Mouse (Mus musculus) right cerebral cortex, postnatal 14 days (tissue): ENCODE results near the gene Acbd4.

Experiments
- DNase-seq: peaks from one replicate; pipeline ENCODE4 v3.0.0; 2022

Acbd4 gene

DNA sequence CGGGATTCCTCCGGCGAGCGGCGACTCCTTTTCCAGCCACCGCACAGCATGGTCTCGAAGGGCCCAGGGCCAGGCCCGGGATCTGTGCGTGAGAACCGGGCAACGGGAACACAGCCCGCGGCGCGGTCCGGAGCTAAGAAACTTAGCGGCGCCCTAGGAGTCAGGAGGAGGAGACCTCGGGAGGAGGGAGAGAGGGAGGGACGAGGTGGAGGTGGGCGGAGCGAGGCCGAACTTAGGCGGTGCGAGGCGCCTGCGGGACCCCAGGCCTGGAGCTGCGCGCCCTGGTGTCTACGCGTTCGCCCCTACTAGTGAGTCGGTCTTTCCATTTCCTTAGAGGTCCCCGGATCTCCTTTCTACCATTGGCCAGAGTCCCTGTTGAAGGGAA is at the start of gene Acbd4, which contains the start of gene Plcd3:
Gene Acbd4, plus strand, starts transcription at position 202 of the 385 bp plus-strand sequence.
Gene Plcd3, minus strand, starts transcription at position 178 of the 385 bp plus-strand sequence.
- DNase-seq, result peak; percentile 54

DNA sequence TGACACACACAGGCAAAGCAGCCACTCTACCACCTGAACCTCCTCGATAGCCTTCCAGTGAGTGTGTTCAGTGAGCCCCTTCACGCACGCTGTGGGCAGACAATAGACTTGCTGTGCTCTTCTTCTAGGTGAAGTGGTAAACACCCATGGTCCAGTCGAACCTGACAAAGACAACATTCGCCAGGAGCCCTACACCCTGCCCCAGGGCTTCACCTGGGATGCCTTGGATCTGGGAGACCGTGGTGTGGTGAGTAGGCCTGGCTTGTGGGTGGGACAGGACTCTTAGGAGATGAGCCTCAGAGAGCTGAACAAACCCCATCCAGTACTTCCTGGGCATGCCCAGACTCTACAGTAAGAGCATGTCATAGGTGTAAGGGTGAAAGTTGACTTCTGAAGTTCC is 49.4 kb upstream of the Acbd4 start:
- no peak for DNase-seq

DNA sequence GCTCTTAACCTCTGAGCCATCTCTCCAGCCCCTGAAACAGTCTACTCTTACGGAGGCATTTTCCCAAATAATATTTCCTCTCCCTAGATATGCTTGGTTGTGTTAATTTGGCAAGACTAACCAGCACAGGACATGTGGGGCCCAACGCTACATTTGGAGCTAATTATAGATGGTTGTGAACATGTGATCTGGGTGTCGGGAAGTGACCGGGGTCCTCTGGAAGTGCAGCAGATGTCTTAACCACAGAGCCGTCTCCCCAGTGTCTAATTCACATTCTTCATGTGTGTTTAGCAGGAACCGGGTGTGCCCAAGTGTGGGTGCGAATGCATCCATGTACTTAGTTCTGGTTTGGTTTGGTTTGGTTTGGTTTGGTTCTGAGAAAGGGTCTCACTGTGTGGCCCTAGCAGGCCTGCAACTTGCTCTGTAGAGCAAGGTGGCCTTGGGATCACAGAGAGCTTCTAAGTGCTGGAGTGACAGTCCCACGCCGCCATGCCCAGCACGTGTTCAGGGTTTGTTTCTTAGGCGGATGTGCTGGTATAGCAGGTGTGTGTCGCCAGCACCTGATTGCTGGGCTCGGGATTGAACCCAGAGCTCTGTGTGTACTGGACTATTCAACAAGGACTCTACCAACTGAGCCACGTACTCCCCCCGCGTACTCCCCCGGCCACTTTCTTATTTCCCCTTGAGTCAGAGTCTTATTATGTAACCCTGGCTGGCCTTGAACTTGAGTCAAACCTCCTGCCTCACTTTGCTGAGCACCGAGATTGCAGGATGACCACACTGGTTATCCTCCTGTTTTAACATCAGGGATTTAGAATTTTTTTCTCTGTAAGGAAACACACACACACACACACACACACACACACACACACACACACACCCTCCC is 48.0 kb upstream of the Acbd4 start:
- no peak for DNase-seq

DNA sequence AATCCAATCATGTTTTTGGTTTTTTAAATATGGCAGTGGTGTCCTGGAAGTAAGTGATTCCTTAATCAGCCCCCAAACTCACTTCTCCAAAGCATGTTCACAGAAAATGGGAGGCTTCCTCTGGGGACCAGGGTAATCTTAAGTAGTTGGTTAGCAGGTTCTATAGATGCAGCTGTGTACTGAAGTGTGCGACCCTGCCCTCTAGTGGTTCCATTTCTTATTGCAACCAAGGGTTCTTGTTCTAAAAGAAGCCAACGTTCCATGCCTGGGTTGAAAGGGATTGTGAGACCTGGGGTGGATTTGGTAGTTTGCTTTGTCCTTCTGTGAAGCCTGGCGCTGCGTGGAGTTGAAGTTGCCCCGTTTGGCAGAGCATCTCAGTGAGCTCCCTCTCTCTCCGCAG is 46.7 kb upstream of the Acbd4 start:
- DNase-seq, result peak; percentile 77

DNA sequence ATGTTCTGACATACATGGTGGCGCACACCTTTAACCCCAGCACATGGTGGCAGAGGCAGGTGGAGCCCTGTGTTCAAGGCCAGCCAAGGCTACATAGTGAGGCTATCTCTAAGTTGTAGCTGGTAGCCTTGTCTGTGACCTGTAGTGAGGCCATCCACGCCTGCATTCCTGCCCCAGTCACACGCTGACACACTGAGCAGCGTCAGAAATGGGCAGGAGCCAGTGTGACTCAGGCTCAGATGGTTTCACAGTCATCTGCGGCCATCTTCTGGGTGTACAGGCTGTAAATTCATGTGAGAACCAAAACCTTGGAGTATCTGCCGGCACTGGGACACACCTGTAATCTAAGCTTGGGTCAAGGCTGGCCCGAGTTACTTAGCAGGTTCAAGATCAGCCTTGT is 44.8 kb upstream of the Acbd4 start:
- DNase-seq, result peak; percentile 1

DNA sequence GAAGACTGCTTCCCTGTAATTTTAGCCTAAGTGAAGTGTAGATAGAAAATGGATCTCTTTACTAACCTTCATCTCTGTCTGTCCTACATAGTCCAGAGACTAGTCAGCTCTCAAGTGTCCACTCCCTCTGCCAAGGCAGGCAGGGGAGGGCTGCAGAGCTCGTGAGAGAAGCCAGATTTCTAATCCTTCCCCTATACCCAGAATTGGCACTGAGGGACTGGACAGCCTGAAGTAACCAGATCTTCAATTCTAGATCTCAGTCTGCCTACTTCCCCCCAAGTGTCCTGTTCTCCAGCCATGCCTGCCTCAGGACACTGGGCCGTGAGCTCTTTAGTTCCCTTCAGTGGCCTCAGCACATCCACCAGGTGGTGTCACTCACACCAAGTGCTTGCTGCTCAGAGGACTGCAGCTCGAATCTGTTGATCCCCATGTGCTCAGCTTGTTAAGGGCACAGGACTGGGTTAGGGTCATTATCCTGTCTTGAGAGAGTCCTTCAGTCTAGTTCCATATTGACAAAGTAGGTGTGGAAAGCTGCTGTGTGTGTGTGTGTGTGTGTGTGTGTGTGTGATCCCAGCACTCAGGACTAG is 42.9 kb upstream of the Acbd4 start:
- peak; percentile 4 for DNase-seq

DNA sequence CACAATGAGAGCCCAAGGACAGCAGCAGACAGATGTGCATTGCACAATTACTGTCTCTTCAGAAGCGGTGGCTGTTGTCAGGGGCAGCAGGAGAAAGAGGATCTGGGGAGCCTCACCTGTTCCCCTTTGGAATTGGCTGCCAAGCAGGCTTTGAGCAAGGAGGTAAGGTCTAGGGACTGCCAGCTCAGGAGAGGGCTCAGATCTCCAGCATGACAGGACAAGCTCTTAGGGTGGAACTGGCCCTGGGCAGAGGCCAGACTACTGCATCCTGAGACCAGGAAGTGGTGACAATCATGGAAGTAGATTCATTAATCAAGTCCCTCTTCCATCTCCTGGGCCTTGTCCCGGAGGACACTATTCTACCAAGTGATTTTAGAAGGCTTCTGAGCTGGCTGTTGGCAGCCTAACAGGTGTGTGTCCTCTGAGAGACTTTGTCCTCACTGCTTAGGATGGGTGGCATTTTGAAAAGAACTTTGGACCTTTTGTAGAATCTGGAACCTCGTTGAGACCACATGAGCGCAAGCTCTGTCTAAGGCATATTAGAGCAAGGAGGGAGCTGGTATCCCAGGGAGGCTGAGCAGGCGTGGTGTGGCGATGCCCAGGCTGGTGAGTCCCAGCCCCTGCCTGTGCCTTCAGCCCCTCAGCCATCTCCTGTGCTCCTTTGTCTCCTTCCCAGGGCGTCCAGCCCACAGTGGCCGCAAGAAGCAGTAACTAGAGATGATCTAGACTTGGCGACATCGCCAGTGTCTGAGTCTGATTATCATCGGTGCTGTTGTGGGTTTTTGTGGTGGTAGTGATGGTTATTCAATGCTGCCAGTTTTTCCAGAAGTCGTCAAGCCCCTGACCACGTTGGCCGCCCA is 35.1 kb upstream of the Acbd4 start:
- peak; percentile 2 for DNase-seq

DNA sequence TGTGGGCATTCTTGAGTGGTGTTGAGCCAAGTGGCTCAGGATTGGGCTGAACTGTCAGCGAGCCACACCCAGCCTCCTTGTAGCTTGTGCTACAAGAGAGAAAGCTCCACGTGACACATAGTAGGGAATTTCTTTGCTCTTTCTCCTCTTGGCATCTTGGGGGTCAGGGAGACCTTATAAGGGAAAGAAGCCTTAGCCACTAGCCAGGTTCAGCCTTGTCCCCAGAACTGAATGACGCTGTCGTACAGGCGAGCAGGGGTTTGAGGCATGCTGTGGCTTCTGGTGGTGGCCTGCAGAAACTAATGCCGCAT is 34.5 kb upstream of the Acbd4 start:
- peak; percentile 2 for DNase-seq

DNA sequence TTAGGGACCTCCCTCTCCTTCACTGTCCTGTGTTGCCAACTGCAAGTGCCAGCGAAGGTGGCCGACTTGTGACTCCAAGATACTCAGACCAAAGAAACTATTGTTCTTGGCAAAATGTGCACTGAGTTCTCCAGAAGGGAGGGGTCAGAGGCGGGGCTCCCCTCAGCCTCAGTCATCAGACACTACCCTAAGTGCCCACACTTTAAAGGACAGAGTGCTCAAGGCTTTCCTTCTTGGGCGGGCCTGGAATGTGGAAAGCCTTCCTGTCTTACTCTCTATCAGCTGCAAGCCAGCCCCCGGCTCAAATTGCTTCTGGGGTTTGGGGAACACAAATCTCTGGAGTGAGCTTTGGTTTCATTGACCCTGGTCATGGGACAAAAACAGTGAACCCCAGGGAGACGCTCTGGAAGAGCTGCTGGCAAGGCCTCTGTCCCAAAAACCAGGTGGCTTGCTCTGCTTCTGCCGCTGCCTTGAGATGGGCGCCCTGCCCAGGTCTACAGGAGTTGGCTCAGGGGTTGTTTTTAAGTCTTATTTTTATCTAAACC is 34.0 kb upstream of the Acbd4 start:
- peak; percentile 31 for DNase-seq

DNA sequence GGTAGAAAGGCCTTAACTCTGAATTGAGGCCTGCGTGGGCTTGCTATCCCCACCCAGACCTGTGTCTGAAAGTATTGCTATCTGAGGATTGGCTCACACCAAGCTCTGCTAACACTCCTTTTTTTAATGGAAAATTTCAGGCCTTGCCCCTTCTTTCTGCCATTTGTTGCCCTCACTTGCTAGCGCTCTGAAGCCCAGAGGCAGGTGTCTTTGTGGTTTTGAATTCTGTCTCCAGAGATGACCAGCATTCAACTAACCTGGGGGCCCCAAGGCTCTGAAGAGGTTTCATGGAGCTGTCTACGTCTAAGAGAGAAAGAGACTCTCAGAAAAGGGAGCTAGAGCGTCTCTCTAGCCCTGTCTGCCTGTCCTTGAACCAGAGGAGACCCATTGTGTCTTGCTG is 33.2 kb upstream of the Acbd4 start:
- peak; percentile 1 for DNase-seq

DNA sequence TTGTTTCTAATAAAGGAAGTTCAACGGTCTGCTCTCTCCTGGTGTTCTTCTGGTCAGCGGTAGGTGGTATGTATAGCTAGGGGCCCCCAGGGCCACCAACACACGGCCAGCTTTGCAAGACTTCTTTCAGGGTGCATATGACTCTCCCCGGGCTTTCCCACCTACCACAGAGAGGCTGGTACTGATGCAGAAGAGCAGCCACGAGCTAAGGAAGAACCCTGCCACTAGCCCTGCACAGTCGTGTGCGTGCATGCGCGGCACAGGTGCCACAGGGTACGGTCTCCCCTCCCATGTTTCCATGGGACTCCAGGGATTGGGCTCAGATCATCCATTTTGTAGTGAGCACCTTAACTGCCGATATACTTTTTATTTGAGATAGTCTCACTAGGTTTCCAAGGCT is 32.6 kb upstream of the Acbd4 start:
- DNase-seq, result peak; percentile 2

DNA sequence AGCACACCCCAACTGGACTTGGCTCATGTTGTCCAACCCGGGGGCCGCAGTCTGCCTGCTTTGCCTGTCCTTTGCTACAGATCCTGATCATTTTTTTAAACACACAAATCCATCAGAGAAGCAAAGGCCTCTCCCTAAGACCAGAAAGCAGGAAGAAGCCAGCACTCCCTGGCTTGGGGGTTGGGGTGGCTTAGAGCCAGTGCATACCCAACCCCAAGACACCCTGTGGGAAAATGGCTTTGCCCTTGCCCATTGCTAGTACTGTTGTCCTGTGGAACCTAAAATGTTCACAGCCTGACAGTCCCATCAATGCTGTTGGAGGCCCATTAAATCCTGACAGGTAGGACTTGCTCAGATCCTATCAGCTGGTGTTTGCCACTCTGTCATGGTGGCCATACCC is 31.8 kb upstream of the Acbd4 start:
- DNase-seq, result peak; percentile 2

DNA sequence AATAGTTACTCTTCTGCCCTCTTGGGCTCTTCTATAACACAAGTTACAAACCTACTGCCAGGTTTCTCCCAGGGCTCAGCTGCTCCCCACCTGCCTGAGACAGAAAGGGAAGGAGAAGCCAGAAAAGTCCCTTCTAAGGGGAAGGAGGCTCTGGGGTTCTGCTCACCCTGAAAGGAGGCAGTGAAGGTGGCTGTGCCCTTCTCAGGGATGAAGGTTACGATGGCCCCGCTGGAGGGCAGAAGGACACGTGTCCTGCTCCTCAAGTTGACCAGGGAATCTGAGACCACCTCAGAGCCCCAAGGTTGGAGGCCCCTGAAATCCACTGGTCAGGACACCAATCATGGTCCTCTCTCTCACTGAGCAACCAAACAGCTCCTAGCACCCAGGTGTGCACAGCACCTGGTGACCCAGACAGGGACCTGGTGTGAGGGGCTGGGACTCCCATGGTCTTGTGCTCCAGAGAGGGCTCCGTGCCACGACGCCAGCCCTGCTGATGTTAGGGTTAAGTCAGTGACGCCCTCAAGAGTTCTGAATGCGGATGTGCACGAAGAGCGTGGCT is 31.1 kb upstream of the Acbd4 start:
- DNase-seq, result peak; percentile 12

DNA sequence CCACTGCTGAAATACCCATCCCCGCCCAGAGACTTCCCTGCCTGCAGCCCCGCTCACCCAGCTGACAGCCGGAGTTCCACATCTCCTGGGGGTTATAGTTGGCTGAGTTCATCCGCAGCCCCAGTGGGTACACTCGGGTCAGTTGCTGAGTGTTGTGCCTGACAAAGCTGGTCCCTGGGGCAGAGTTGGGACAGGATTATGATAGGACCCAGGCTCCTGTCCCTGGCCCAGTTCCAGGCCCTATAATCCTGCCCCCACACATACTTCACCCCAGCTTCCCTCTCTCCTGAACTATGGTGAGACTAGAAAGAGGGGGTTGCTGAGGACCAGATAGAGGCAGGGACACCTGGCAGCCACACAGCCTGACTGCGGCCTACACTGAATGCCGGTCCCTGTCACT is 27.8 kb upstream of the Acbd4 start:
- DNase-seq, result peak; percentile 7

DNA sequence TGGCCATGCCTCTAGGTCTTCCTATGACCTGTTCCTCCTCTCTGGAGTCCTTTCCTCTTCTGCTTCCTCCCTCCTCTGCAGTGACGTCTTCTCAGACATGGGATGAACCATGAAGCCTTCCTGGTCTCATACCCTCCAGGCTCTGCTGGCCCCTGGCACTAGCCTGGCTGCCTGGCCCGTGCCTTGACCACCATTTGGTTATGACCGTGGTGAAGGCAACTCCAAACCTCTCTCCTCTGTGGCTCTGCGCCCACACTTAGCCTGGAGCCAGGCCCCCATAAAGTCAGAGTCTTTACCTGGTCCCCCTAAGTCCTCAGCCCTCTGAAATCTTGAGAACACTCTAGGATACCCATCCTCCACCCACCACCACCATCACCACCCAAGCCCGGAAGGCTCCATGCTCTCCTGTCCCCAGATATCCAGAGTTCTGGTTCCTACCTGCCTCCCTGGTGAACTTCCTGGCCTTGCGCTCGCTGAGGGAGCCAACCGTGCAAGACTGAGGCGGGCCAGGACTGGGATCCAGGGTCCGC is 27.3 kb upstream of the Acbd4 start:
- peak; percentile 5 for DNase-seq

DNA sequence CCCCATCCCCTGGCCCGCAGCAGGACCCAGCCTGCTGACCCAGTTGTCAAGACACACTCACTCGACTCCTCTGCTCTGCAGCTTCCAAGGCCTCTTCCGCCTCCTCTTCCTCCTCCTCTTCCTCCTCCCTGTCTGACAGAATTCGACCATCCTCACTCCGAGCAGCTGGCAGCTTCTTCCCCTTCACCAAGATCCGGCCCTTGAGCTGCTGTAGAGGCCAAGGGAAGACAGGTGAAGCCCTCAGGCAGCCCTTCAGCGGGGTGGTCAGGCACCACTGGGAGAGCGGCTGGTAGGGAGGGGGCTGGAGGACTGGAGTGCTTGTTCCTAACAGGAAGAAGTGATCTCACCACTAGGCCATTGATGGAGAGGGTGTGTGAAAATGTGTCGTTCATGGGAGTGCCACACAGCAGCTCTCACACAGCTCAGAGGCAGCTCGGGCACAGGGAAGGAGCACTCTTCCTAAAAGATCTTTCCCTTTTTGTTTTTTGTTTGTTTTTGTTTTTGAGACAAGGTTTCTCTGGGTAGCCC is 26.6 kb upstream of the Acbd4 start:
- peak; percentile 5 for DNase-seq

DNA sequence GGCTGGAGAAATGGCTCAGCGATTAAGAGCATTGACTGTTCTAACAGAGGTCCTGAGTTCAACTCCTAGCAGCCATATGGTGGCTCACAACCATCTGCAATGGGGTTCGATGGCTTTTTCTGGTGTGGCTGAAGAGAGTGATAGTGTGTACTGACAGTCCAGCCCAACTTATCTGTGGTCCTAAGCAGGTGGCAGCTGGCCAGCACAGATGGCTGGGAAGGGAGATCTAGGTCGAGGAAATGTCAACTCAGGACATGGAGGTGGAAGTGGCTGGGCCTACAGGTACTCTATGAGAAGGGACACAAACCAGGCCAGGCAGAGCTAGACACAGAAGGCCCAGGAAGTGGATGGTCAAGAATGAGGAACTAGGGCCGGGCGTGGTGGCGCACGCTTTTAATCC is 25.5 kb upstream of the Acbd4 start:
- DNase-seq, result peak; percentile 14

DNA sequence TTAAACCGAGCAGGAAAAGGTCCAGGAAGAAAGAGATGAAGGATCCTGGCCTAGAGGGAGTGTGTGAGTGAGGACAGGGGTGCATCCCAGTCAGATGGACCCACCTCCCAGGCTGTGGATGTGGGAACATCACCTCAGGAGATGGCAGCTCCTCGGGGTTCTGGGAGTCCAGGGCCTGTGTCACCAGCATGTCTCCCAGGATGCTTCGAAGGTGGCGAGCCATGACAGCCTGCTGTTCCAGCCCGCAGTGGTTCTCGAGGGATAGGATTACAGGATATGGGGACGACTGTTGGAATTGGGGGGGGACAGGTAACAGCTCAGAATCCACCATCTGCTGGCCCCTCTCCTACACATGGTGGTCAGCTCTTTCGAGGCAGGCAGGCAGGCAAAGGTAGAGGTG is 24.9 kb upstream of the Acbd4 start:
- DNase-seq, result peak; percentile 2

DNA sequence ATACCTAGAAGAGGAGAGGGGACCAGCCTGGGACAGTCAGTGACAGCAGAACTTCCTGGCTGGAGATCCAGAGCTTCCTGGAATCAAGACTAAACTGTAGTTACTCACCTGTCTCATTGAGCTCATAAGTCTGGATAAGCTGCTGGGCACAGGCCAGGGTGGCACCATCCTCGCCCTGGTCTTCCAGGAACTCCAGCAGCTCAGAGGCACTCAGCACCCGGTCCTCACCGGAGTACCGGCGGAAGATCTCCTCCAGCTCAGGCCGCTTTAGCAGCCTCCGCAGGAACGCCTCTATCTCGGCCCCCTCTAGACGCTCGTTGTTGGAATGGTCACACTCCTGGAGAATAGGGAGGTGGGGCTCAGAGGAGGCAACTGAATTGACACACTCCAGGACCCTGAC is 23.4 kb upstream of the Acbd4 start:
- DNase-seq, result peak; percentile 4

DNA sequence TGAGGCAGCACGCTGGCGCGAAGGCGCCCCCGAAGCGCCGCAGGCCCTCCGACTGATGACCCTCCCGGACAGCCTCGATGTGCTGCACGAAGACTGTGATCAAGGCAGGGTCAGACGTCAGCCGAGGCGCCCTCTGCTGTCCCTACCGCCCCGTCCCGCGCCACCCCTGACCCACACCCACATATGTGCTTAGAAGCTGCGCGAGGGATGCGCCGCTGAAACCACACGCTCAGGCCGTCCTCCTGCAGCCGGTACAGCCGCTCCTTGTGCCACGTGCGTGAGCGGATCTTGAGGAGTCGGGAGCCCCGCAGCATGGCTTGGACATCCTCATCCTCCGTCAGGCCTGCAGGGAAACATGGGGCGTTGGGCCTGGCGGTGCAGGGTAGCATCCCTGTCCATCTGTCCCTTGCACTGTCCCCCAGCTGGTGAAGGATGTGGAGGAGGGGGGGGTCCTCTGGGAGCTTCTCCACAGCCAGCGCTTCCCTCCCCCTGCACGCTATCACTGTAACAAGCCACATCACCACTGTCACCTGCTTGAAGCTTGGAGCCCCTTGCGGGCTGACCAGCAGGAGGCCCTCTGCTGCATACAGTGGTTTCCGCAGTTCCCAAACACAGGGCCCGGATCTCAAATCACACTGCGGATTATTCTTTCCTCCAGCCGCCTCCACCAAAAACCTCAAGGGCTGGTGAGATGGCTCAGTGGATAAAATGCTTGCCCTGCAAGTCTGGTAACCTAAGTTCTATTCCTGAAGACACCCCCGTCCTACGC is 21.0 kb upstream of the Acbd4 start:
- DNase-seq, result peak; percentile 22

DNA sequence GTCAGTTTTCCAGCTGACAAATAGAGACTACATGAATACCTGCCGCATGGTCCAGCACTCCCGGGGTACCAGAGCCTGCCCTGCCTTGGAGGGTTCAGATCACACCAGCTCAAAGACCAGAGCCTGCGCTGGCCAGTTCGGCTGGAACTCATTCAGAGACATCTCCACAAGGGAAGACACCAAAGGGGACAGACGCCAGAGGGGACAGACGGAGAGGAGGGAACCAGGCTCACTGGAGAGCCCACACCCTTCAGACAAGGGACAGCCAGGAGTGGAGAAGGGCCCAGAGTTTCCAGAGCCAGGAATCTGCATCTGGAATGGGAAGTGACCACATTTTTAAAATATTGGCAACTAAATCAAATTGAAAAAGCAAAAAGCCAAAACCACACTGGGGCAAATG is 19.9 kb upstream of the Acbd4 start:
- DNase-seq, result peak; percentile 5

DNA sequence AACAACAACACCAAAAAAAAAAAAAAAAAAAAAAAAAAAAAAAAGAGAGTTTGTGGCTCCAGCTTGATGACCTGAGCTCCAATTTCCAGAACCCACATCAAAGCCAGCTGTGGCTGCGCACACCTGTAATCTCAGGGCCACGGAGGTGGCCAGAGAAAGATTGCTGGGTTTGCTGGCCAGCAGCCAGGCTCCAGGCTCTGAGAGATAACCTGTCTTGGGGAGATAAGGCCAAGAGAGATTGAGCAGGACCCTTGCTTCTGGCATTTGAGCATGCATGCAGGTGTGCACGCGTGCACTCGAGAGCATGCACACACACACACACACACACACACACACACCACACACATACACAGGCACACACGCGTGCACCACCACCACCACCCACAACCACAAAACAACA is 8.2 kb upstream of the Acbd4 start:
- peak; percentile 6 for DNase-seq
